Mouse (Mus musculus) heart, postnatal 0 days (tissue): ENCODE data around the gene Chil1. TPM values are rescaled to one million over a fixed set of nuclear protein-coding genes. Genes with fewer than 3 reads are reported as not detected.

Experiments used
- ATAC-seq: fragments of 200-750 bp; cut with Nextera tagmentation; 2 replicates; pipeline ENCODE4 v1.8.0; 2017; ENCODE audit warnings: low read depth, moderate number of reproducible peaks, moderate library complexity; ENCODE audit not compliant: insufficient read depth
- DNase-seq: peaks from one replicate; pipeline ENCODE4 v3.0.0-alpha.2; 2016; ENCODE audit warnings: low spot score
- H3K27ac ChIP-seq: fragments of 300-500 bp; sonication (generic); 2 replicates; pipeline ENCODE4 v1.5.1; 2014; ENCODE audit warnings: low read depth, mild to moderate bottlenecking
- H3K27me3 ChIP-seq: fragments of 300-500 bp; sonication (generic); 2 replicates; pipeline ENCODE4 v1.6.1; 2014; ENCODE audit warnings: low read length, mixed read lengths; ENCODE audit not compliant: control insufficient read depth, insufficient read depth
- H3K36me3 ChIP-seq: fragments of 300-500 bp; sonication (generic); replicated peaks from 2 replicates; pipeline ENCODE4 v1.6.1; 2014; ENCODE audit warnings: low read length, mixed read lengths; ENCODE audit not compliant: control insufficient read depth, insufficient read depth
- H3K4me1 ChIP-seq: fragments of 300-500 bp; sonication (generic); 2 replicates; pipeline ENCODE4 v1.6.1; 2014; ENCODE audit warnings: antibody characterized with exemption; ENCODE audit not compliant: control insufficient read depth, insufficient read depth
- H3K4me2 ChIP-seq: fragments of 300-500 bp; sonication (generic); 2 replicates; pipeline ENCODE4 v1.6.1; 2014; ENCODE audit warnings: low read depth, mild to moderate bottlenecking, low read length, moderate library complexity
- H3K4me3 ChIP-seq: fragments of 300-500 bp; sonication (generic); 2 replicates; pipeline ENCODE4 v1.5.1; 2014; ENCODE audit warnings: low read depth, low read length
- H3K9ac ChIP-seq: fragments of 300-500 bp; sonication (generic); replicated peaks from 2 replicates; pipeline ENCODE4 v1.6.1; 2014; ENCODE audit warnings: low read depth, low read length, mixed read lengths
- H3K9me3 ChIP-seq: fragments of 300-500 bp; sonication (generic); replicated peaks from 2 replicates; pipeline ENCODE4 v1.6.1; 2016; ENCODE audit warnings: low read length; ENCODE audit not compliant: control insufficient read depth
- CTCF ChIP-seq: IDR thresholded peaks from 2 replicates; pipeline ENCODE4 v1.5.1; 2016; ENCODE audit warnings: antibody characterized with exemption, control low read depth, low read depth
- EP300 ChIP-seq: IDR thresholded peaks from 2 replicates; pipeline ENCODE4 v1.6.1; 2016; ENCODE audit warnings: antibody characterized with exemption, low read depth
- WGBS: fragments of 180-500 bp; shearing (Covaris S2); extraction: QIAGEN DNeasy Blood & Tissue Kit; methylation state at CpG from one replicate; pipeline ENCODE4 v1.1.7; 2014; 5-methylcytosine and 5-hydroxymethylcytosine counted together
- polyA plus RNA-seq: library from polyadenylated mRNA; unstranded; fragments of >200 nt; fragmentation: Nextera tagmentation; extraction: Ambion mirVana; gene quantifications from 2 replicates; pipeline ENCODE4 v1.2.1, GENCODE M21; 2015
- total RNA-seq: library from RNA; depleted of rRNA; stranded (reverse); fragments of >200 nt; gene quantifications from 2 replicates; pipeline ENCODE4 v1.2.3, GENCODE M21; 2014; ENCODE audit warnings: low replicate concordance; rRNA removed

The Chil1 gene
- total and polyA plus RNA-seq, 2 experiments from 2014 or later: 0.59 to 0.69 TPM

DNA sequence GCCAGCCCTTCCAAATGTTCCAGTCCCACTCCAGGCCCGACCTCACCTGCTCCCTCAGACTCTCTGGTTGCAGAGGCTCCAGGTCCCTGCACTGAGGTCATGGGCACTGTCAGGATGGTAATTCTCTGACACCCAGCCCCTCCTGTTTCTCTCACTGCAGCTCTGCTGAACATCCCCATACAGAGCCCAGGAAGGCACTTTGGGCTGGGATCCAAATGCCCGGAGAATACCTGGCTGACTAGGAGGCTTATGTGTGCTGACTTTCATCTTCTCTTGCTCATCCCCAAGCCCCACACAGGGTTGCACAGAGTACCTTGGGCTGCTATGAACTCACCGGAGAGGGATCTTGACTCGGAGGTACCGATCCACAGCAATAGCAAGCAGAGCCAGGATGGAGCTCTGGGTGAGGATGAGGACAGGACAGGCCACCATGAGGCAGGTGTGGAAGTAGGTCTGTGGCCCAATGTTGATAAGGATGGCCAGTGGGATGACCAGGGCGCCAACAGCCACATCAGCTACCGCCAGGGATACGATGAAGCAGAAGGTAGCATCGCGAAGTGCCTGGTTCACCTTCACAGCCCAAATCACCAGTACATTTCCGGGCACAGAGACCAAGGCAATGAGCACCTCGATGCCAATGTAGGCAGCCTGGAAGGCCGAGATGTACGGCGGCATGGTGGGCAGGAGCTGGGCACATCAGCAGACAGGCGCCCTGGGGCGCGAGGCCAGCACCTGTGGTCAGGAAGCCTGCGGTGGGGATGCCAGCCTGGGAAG is 51.9 kb downstream of the Chil1 start:
- DNase-seq (no peak), ATAC-seq (no peak)
- Histone ChIP-seq H3K27me3 (peaks cover 18% of the 10 kb centered on the region), H3K4me1 (peaks cover 28% of the 10 kb centered on the region), H3K9me3 (no peaks in the 10 kb centered on the region), H3K4me3 (peak overlapping the region; percentile 43), H3K4me2 (peak overlapping the region; percentile 72), H3K27ac (peak overlapping the region; percentile 87), H3K36me3 (no peaks in the 10 kb centered on the region), H3K9ac (peak overlapping the region; percentile 30; the same call in 1 of the 2 replicates)
- WGBS: 39% methylated on average over 19 of the region's 19 CpGs
- TF ChIP-seq CTCF (no peak), EP300 (no peak)

GRCm38 (mm10) chr1:134234455-134235390 is 52.7 kb downstream of the Chil1 start:
- WGBS: 1% methylated on average over 41 of the region's 41 CpGs
- Histone ChIP-seq H3K36me3 (no peaks in the 10 kb centered on the region), H3K27me3 (peaks cover 18% of the 10 kb centered on the region), H3K4me1 (peaks cover 26% of the 10 kb centered on the region), H3K4me3 (peak overlapping the region; percentile 43), H3K27ac (peak overlapping the region; percentile 87), H3K9me3 (no peaks in the 10 kb centered on the region), H3K9ac (peak overlapping the region; percentile 30), H3K4me2 (peak overlapping the region; percentile 72)
- TF ChIP-seq EP300: no peak
- TF ChIP-seq CTCF: no peak
- DNase-seq (peak; percentile 69), ATAC-seq (peak; percentile 73)

DNA sequence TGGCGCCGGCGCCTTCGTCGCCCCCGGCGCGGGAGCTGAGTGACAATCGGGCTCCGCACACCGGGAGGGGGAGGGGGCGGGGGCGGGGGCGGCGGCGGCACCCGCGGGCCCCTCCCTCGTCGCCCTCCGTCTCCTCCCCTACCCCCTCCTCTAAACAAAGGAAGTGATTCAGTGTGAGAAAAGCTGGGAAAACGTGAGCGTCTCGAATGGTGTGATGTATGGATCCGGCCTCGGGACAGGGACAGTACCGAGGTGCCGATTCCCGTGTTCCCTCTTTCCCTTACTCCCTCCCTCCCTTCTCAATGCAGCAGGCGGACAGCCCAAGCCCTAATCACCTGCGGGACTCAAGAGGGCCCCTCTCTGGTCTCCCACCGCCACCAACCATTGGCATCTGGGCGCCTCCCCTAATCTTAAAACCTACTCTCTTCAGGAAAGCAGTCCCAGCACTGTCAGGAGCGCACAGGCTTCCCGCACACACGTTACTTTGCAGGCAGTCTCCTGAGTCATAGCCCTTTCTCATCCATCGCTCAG is 53.5 kb downstream of the Chil1 start, which contains the start of gene Adora1:
Adora1 (minus strand) TSS at position 41 of the 531 bp plus-strand sequence.
- H3K9ac ChIP-seq: peak within 1 kb of the TSS; percentile 30
- H3K4me2 ChIP-seq: peak within 1 kb of the TSS; percentile 72
- 1% methylated on average over 37 of the region's 37 CpGs for WGBS
- H3K36me3 ChIP-seq: no peaks in the 10 kb centered on the region
- ATAC-seq: no peak
- peak within 1 kb of the TSS; percentile 87 for H3K27ac ChIP-seq
- peaks cover 18% of the 10 kb centered on the region for H3K27me3 ChIP-seq
- TF ChIP-seq CTCF (no peak), EP300 (no peak)
- H3K4me1 ChIP-seq: peaks cover 20% of the 10 kb centered on the region
- no peaks in the 10 kb centered on the region for H3K9me3 ChIP-seq
- peak within 1 kb of the TSS; percentile 43 for H3K4me3 ChIP-seq
- DNase-seq: no peak

- no peak for ATAC-seq
- Histone ChIP-seq H3K36me3 (no peaks in the 10 kb centered on the region), H3K4me2 (no peak overlapping the region), H3K4me3 (no peak overlapping the region), H3K9me3 (no peaks in the 10 kb centered on the region), H3K4me1 (peaks cover 15% of the 10 kb centered on the region), H3K9ac (no peak overlapping the region), H3K27ac (no peak overlapping the region), H3K27me3 (peaks cover 18% of the 10 kb centered on the region)
- 71% methylated on average over 3 of the region's 3 CpGs for WGBS
- no peak for TF ChIP-seq CTCF
- TF ChIP-seq EP300: no peak
- DNase-seq: no peak
These were observed 54.2 kb downstream of the Chil1 start for GRCm38 (mm10) chr1:134236142-134236541.

DNA sequence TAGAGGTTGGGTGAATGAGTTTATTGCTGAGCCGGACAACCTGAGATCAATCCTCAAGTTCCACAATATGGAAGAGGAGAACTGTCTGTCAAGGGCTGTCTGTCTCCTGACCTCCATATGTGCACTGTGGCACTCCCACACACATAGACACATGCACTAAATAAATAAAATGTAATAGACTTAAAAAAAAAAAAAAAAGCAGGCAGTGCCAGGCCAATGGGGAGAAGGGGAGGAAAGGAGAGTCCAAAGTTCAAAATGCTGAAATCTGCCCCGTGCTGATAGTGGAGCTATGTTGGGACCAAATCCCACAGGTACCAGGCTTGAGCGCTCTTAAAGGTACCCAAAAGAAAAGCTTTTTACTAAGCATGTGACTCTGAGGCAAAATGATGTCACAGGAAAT is 55.5 kb downstream of the Chil1 start:
- Histone ChIP-seq H3K4me1 (peaks cover 6% of the 10 kb centered on the region), H3K9me3 (no peaks in the 10 kb centered on the region), H3K4me2 (no peak overlapping the region), H3K27ac (no peak overlapping the region), H3K4me3 (no peak overlapping the region), H3K9ac (no peak overlapping the region), H3K36me3 (no peaks in the 10 kb centered on the region), H3K27me3 (peaks cover 18% of the 10 kb centered on the region)
- no peak for ATAC-seq
- DNase-seq: no peak
- WGBS: 88% methylated on average over 3 of the region's 3 CpGs
- TF ChIP-seq CTCF: no peak

Other genes with a start within 250 kb of the Chil1 start
- gene Fmod, start 144.9 kb upstream of the Chil1 start, total RNA-seq: 11.2 and 12.5 TPM in 2 replicates
- 7.7 and 8.9 TPM in 2 replicates for gene Fmod, start 144.9 kb upstream of the Chil1 start, polyA plus RNA-seq
- 46.8 and 52.9 TPM in 2 replicates for gene Btg2, start 103.1 kb upstream of the Chil1 start, total RNA-seq
- gene Btg2, start 103.1 kb upstream of the Chil1 start, polyA plus RNA-seq: 27.4 and 33.7 TPM in 2 replicates
- 0.76 and 1.5 TPM in 2 replicates for gene Chit1, start 70.9 kb upstream of the Chil1 start, total RNA-seq
- gene Chit1, start 70.9 kb upstream of the Chil1 start, polyA plus RNA-seq: 0.19 and 0.30 TPM in 2 replicates
- gene Mybph, start 11.3 kb downstream of the Chil1 start, total RNA-seq: not detected in 2 replicates
- 0.12 TPM in 2 replicates for gene Mybph, start 11.3 kb downstream of the Chil1 start, polyA plus RNA-seq
- gene Adora1, start 53.3 kb downstream of the Chil1 start, total RNA-seq: 15.5 and 29.2 TPM in 2 replicates
- 11.7 and 12.9 TPM in 2 replicates for gene Adora1, start 53.3 kb downstream of the Chil1 start, polyA plus RNA-seq
- not detected in 2 replicates for gene Myog, start 107.8 kb downstream of the Chil1 start, total RNA-seq
- gene Myog, start 107.8 kb downstream of the Chil1 start, polyA plus RNA-seq: 0.25 and 0.31 TPM in 2 replicates
- 5.2 and 12.3 TPM in 2 replicates for gene Ppfia4, start 150.8 kb downstream of the Chil1 start, total RNA-seq
- gene Ppfia4, start 150.8 kb downstream of the Chil1 start, polyA plus RNA-seq: 6.2 and 6.4 TPM in 2 replicates
- 51.8 and 59.8 TPM in 2 replicates for gene Tmem183a, start 179.8 kb downstream of the Chil1 start, total RNA-seq
- gene Tmem183a, start 179.8 kb downstream of the Chil1 start, polyA plus RNA-seq: 30.1 and 31.1 TPM in 2 replicates
- not detected in 2 replicates for gene 4933406M09Rik, start 203.8 kb downstream of the Chil1 start, total RNA-seq
- gene 4933406M09Rik, start 203.8 kb downstream of the Chil1 start, polyA plus RNA-seq: not detected in 2 replicates
- 34.4 and 40.0 TPM in 2 replicates for gene Cyb5r1, start 223.4 kb downstream of the Chil1 start, total RNA-seq
- gene Cyb5r1, start 223.4 kb downstream of the Chil1 start, polyA plus RNA-seq: 32.9 and 33.9 TPM in 2 replicates
- gene Adipor1, start 233.2 kb downstream of the Chil1 start, total RNA-seq: 210 and 238 TPM in 2 replicates
- 123 and 124 TPM in 2 replicates for gene Adipor1, start 233.2 kb downstream of the Chil1 start, polyA plus RNA-seq